Mouse (Mus musculus): ENCODE results near the gene Cpeb3.
A peak's percentile ranks its signal among the peaks of the same experiment; 100 is the strongest.
"Not testable (repeated sequence)": the region's sequence is repeated elsewhere in the genome, so short reads cannot be mapped to it uniquely, and the experiment has no call there.

The Cpeb3 gene

DNA sequence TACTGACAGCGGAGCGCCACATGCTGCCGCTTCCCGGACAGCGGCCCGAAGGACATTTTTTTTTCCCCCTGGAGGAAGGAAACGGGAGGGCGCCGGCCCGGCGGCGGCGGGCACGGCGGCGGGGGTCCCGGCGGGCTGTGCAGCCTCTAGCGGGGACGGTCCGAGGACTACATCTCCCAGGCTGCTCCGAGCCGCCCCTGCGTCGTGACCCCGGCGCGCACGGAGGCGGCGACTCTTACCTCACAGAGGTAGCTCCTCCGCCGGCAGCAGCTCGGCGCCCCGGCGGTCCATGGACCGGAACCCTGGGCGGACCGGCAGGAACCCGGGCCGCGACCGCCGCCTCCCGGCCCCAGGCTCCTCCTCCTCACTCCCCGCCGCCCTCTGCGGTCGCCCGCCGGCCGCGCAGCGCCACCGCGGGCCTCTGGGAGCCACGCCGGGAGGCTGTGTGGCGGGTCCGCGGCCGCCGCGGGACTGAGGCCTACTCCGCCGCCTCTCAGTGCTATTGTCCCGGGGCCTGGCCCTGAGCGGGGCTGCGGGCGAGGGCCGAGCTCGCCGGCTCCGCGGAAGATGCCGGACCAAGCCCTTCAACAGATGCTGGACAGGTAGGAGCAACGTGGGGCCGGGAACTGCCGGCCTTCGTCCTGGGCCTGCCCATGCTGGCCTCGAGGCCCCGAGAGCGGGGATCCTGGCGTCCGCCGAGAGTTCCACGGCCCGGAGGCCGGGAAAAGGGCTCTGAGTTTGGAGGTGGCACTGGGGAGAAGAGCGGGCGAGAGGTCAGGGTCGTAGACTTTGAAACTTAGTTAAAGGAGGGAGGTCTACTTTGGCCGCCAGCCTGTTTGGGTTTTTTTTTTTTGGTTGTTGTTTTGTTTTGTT is 862 bp downstream of the Cpeb3 start, which contains the start of gene March5:
Gene March5 (plus strand): TSS at position 241 of the 873 bp plus-strand sequence.
- DNase-seq (ENCODE audit: low read depth), result peak; percentile 94

DNA sequence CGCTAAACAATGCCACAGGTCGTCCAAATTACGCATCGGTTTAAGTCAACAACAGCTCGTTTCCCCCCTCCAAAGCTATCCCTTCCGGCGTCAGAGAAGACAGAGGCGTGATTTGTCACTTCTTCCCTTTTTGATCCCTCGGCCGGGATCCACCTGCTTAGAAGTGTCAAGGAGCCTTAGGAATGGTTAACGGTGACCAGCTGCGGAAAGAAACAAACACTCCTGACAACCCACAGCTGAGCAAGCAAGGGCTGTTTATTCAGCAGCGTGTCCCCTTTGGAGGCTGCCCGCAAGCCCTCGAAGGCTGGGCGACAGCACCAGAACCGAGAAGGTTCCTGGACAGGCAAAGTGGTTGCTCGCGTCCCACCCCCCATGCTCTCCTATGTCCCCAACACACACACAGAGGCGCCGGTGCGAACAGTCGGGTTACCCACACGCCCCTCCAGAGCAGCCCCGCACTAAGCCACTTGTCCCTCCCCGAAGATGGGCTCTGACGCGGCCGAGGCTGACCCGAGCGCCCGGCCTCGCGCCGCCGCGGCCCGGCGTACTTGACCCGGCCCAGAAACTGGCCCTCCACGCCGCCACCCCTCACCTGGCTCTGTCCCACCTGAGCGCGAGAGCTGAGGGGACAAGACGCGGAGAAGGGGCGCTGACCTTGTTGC is 1.6 kb downstream of the Cpeb3 start:
- DNase-seq (ENCODE audit: low read depth), result peak; percentile 61

DNA sequence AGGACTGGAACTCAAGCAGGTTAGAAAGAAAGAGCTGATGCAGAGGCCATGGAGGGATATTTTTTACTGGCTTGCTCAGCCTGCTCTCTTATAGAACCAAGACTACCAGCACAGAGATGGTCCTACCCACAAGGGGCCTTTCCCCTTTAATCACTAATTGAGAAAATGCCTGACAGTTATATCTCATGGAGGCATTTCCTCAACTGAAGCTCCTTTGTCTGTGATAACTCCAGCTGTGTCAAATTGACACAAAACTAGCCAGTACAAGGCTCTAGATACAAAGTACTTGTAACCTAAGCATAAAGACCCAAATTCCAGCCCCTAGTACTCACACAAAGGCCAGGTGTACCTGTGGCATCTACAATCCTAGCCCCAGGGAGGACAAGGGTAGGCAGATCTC is 3.2 kb downstream of the Cpeb3 start:
- DNase-seq (ENCODE audit: low read depth), result not testable (repeated sequence)

DNA sequence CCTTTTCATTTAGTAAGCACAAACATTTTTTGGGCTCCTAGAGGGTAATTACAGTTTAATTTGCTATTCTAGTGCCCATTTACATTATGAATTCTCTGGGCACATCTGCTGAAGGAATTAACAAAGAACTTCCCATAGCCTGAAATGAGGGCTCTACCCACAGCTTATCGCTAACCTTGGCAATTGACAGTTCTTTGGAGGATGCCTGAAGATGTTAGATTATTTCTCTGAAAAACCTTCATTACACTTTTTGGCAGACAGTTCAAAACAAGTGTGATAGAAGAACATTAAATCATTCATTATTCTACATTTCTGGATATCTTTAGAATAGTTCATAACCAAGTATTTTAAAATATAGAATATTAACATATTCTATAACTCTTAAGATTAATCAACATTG is 5.0 kb downstream of the Cpeb3 start:
- DNase-seq (ENCODE audit: low read depth), result no peak

DNA sequence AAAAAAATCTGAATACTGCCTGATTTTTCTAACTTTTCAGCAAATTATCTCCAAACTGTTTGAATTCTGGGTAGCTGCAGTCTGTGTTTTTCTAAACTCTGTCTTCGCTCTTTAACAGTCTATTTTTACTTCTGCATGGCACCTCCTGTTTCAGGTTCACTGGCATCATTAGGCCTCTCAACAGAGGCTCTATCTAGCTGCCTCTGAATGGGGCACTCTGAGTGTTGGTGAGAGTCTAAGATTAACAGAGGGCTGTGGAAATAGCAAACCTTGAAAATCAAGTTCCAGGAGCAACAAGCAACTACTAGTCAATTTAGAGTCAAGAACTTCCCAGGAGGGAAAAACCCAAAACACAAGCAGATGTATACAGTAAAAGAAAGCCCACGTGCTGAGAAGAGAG is 8.5 kb downstream of the Cpeb3 start:
- DNase-seq (ENCODE audit: low read depth), result no peak

DNA sequence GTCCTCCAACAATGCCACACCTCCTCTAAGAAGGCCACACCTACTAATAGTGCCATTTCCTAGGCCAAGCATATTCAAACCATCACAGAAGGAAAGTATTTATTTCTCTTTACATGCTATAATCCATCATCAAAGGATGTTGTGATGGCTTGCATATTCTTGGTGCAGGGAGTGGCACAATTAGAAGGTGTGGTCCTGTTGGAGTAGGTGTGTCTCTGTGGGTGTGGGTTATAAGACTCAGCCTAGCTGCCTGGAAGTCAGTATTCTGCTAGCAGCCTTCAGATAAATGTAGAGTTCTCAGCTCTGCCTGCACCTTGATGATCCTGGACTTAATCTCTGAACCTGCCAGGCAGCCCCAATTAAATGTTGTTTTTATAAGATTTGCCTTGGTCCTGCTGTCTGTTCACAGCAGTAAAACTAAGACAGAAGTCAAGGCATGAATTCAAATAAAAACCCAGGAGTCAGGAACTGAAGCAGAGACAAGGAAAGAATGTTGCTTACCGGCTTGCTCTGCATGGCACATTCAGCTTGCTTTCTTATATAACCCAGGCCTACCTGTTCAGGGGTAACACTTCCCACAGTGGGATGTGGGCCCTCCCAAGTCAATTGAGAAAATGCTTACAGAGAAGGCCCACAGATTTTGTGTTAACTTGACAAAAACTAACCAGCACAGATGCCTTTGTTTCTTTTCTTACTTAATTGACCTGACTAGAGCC is 10.1 kb downstream of the Cpeb3 start:
- no peak for DNase-seq (ENCODE audit: low read depth)

DNA sequence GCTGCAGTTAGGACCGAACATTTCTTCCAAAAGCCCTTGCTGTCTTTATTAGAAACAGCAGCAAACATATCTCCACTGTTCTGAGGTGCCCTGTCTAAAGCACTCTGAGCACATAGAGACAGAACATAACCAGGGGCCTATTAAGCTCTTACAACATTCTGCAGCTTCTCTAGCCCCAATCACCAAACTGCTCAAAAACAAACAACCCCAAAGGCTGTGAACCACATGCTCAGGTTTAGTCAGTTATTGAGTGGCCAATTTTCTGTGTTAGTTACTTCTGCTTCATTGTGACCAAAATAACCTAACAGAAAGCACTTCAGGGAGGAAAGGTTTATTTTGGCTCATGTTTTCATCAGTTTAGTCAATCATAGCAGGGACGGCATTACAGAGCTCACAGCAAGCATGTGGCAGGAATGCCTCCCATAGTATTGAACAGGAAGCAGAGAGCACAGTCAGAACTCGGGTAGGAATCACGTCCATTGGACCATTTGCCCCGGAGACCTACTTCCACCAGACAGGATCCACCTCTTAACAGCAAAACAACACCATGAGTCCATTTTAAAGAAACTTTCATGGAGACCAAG is 15.8 kb downstream of the Cpeb3 start:
- DNase-seq (ENCODE audit: low read depth), result peak; percentile 69

DNA sequence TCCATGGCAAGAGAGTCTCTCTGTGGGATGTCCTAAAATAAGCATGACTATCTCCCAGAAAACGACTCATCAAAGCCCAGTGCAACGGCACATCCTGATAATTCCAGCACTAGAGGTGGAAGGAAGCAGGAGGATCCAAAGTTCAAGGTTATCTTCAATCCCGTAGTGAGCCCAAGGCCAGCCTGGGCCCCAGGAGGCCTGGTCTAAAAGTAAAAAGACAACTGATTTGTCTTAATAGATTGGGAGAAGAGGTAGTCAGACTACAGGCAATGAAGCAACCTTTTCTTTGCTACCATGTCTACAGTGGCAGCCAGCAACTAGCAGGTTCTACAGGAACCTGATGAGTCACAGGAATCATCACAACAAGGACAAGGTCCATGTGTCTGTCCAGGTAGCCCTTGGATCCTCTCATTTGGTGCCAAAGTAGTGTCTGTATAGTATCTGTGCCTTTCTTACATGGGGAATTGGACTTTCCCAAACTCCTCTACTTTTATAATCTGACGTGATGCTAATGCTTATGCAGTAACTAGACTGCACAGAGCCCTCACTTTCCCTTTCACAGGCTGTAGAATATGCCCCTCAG is 19.9 kb downstream of the Cpeb3 start:
- no peak for DNase-seq (ENCODE audit: low read depth)

DNA sequence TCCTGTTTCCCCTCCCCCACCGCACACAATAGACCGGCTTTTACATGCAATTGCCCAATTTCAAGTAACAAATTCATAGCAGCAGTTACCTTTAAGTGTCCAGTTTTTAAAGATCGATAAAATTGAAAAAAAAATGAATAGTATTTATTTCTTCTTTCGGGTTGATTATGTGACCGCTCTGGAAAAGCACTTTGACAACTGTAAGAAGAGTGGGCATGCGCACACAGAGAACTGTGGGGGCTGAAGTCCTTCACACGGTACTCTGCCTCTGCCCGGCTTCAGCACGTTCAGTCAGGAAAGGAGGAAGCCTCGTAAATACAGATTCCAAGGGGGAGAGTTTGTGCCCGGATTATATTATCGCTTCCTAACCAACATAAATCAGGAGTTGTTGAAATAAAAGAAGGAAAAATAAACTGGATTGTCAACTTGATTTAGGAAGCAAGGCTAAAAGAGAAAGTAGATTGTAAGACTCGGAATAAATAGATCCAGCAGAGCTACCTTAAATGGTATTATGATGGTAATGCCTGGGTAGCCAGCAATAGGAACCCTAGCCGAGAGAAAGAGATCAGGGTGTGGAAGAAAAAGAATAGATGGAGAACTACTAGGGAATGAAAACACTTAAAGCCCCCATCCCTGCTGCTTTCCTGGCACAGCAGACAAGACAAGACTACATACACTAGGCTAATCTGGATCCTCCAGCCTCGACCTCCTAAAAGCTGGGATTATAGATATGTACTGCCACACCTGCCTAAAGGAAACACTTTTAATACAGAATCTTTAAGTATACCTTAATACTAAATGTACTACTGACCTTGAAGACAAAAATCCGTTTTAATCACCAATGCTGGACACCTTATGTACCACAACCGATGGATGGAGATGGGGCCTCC is 30.3 kb downstream of the Cpeb3 start:
- peak; percentile 85 for DNase-seq (ENCODE audit: low read depth)

DNA sequence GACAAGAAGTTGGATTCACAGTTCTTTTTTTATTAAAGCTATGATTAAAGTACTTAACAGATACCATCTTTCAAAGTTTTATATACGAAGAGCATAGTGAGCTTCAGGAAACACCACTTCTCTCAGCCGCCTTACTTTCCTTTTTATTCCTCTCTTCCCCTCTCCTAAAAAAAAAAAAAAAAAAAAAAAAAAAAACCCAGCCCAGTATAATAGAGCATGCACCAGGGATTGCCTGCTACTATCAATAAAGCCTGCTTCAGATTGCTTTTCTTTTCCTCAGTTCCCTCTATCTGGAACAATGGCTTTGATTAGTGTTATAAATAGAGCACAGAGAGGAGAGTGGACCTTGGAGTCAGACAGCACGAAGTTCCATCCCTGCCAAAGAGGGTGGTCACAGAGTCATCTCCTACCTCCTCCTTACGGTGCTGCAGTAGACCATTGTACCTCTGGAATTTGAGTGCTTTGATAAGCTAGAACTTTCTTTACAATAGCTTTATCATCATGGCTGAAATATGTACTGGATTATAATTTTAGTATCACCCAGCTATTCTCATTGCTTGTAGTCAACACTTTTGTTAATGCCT is 31.4 kb downstream of the Cpeb3 start:
- no peak for DNase-seq (ENCODE audit: low read depth)

DNA sequence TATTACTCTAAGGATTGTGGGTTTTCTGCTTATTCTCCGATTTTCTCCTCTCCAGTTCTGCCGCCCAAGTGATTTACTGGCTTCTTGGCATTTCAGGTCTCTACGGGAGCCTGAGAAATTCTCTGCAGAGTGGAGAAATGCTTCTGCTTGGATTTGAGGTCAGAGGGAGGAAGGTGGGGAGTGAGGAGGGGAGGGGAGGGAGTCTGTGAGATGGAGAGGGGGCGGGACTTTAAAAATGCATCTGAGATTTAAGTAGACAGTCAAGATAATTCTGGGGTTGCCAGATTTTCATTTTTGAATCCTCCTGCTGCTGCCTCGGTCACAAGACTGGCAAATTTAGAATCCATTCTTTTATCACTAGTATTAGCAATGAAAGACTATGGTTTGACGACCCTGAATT is 32.5 kb downstream of the Cpeb3 start:
- peak; percentile 69 for DNase-seq (ENCODE audit: low read depth)

DNA sequence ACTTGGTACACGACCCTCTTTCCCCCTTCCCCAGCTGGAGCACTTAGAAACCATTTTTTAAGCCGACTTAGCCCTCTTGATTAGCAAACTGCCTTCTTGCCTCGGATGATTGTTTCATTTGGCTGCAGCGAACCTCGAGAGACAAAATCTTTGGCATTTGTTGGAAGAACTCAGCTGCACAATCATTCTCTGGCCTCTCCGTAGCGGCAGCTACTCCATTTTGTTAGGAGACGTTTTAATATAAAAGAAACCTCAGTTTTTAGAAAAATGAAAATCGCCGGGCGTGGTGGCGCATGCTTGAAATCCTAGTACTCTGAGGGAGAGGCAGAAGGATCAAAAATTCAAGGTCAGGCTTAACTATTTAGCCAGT is 33.0 kb downstream of the Cpeb3 start:
- DNase-seq (ENCODE audit: low read depth), result no peak

DNA sequence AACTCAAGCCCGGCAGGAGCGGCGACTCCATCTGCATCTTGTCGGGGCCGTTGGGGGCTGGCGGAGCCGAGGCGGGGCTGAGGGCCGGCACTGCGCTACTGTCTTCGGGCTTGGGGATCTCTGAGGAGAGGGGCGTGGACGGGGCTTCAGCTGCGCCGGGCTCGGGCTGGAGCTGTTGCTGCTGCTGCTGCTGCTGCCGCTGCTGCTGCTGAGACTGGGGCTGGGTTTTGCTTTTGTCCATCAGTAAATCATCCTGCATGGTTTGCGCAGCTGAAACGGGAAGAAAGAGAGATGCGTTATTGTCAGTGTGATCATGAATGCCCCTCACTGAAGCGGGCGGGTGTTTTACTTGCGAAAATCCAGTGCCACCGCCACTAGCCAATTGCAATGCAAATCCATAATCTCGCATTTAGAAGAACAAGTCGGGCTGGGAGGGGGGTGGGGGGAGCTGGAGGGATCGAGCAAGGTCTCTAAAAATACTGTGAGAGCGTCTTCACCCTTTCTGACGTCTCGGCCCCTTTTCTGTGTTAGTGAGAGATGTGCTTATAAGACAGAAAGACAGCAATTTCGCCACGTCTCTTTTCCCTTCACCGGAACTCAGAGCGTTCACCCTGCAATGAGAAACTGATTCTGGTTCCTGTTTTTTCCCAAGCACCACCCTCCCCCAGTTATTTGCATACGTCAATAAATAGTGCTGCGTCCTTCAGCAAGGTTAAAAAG is 33.5 kb downstream of the Cpeb3 start:
- peak; percentile 79 for DNase-seq (ENCODE audit: low read depth)

DNA sequence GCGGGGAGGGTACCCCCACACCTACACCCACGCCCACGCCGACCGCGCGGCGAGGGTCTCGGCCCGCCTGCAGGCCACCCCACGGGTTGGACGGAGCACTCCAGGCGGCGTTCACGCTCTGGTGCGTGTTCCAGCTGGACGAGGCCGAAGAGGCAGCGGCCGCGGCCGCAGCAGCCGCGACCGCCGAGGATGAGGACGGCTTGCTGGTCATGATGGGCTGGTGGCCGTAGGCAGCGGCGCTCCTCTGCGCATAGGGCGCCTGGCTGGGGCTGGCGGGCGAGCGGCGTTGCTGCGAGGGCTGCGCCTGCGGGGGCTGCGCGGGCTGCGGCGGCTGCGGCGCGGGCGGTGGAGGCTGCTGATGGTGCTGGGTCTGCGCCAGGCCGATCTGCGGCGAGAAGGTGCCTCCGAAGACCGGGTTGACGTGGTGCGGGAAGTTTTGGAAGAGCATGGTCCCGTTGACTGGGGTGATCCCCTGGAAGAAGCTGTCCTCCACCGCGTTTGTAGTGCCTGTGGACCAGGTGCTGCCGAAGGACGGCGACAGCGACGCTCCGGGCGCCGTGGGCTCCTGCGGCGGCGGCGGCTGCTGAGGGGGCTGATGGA is 34.2 kb downstream of the Cpeb3 start:
- DNase-seq (ENCODE audit: low read depth), result peak; percentile 60

DNA sequence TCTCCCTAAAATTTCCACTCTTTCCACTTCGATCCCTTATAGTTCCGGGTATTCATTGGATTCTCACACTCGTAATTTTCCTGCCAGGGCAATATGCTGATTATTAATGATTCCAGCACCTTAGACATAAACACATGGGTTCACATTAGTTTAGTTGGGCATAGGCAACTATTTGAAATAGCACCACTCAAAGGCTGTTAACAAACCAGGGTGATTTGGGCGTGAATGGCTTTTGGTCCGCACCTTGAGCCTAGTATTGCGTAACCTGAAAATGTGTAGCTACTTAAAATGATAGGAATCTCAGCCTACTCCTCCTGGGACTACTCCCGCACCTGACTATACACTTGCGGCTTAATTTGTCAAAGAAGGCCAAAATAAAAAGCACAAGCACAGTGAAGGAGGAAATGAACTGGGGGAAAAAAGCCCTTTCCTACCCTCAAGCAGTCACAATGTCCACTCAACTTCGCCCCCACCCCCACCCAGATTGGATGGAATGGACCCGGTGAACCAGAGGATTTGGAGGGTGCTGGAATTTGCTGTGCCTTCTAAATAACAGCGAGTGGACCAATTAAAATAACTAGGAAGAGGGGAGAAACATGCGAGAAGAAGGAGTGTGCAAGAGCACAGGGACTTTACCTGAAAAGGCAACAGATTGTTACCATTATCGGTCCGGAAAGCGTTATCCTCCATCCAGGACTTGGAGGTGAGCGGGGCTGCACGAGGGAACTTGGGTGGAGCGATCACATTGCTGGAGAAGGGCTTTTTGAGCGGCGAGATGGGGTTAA is 34.9 kb downstream of the Cpeb3 start:
- no peak for DNase-seq (ENCODE audit: low read depth)

DNA sequence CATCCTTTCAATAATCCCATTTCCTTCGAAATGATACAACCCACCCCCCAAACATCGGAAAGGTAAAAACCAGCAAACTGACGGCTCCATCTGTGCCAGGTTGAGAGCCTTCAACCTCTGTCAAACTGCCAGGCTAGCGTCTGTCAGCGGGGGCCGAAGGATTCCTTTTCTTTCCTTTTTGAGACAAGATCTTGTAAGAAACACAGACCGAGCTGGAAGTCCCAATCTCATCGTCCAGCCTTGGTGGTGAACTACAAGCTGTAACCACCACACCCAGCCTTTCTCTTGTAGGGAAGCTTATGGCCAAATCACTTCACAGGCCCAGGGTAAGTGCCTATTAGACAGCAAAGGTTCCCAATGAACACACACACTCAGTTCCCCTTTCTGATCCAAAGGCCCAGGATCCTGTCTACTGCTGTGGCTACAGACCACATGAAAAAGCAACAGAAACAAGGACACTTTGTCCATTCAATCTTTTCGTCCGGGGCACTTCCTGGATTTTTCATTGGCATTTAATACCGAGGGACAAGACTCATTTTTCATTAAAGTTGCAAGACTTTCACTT is 35.8 kb downstream of the Cpeb3 start:
- DNase-seq (ENCODE audit: low read depth), result no peak

DNA sequence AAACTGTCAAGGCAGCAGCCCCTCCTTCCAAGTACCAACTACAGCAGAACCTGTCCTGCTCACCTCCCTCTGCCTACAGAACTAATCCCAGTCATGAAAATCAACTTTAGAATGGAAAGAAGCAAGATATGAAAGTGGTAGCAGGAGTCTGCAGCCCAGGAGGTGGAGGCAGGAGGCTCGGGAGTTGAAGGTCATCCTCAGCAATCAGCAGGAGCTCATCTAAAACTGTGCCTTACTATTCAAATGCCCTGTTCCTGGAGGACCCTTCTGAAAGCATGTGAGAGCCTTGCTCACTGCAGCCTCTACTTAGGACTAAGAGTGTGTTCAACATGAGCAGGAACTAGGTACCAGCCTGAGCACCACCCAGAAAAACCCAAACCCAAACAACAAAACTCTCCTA is 36.3 kb downstream of the Cpeb3 start:
- no peak for DNase-seq (ENCODE audit: low read depth)

DNA sequence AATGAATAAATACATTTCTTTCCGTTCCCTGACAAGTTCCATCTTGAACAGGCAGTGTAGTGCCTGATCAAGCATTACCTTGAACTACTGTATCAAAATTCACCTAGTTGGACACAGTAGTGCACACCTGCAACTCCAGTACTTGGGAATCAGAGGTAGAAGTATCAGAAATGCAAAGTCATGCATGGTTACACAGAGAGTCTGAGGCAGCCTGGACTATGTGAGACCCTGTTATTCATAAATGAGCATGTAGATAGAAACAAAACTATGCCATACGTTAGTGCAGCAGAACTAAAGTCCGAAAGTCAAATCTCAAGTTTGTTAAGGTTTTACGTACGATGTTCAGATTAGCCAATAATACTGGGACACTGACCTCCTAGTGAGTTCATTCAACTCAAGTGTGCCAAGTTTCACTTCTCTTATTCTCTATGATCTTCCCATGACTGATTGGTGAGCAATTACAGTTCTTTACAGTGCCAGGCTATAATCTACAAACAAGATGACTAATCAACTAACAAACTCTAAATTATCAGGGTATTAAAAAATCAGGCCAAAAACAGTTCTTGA is 51.5 kb downstream of the Cpeb3 start:
- DNase-seq (ENCODE audit: low read depth), result no peak
